ENCODE assay signal across 28 mouse cellular contexts in genomic region chr12:34092953-34093352, GRCm38 (mm10).
"Had no signal": no experiment of that assay in that cellular context is flagged by ENCODE, and none has a peak within 500 bp of the region (broad histone marks: within the 10 kb centered on the region; RNA-seq: fewer than 3 reads in every experiment).

No protein-coding gene starts in this region.

- DNase-seq: cerebellum, adult 2 months; cerebellum, adult 8-10 months; cerebellum, adult 9-10 months; cerebellum, adult 9-11 months; cerebellum, postnatal 10 days; cerebellum, postnatal 14 days; cerebellum, postnatal 25 days; cerebellum, postnatal 36 days; embryo, embryonic 11 days; forebrain, postnatal 0 days; gastrocnemius, adult 2 months; gastrocnemius, postnatal 10 days; gastrocnemius, postnatal 14 days; gastrocnemius, postnatal 25 days; gastrocnemius, postnatal 36 days; heart, adult 11 months; heart, adult 18-20 months had no signal

- H3K4me2 ChIP-seq: embryonic facial prominence, embryonic 12.5 days; embryonic facial prominence, embryonic 13.5 days; embryonic facial prominence, embryonic 15.5 days; forebrain, embryonic 12.5 days; forebrain, embryonic 13.5 days; forebrain, embryonic 15.5 days had no signal

- ATAC-seq: forebrain, embryonic 13.5 days; forebrain, embryonic 14.5 days; forebrain, embryonic 15.5 days; forebrain, embryonic 16.5 days; forebrain, postnatal 0 days had no signal

- H3K27ac ChIP-seq: embryonic facial prominence, embryonic 10.5 days; embryonic facial prominence, embryonic 12.5 days; embryonic facial prominence, embryonic 13.5 days; embryonic facial prominence, embryonic 15.5 days; forebrain, embryonic 10.5 days; forebrain, embryonic 12.5 days; forebrain, embryonic 13.5 days; forebrain, embryonic 15.5 days; gastrocnemius, adult 2 months had no signal

- H3K36me3 ChIP-seq: embryonic facial prominence, embryonic 10.5 days; embryonic facial prominence, embryonic 12.5 days; embryonic facial prominence, embryonic 13.5 days; embryonic facial prominence, embryonic 15.5 days; forebrain, embryonic 10.5 days; forebrain, embryonic 12.5 days; forebrain, embryonic 15.5 days had no signal

- H3K27me3 ChIP-seq: embryonic facial prominence, embryonic 12.5 days; embryonic facial prominence, embryonic 13.5 days; embryonic facial prominence, embryonic 15.5 days; forebrain, embryonic 12.5 days; forebrain, embryonic 13.5 days; forebrain, embryonic 15.5 days had no signal

- H3K4me3 ChIP-seq: embryonic facial prominence, embryonic 10.5 days; embryonic facial prominence, embryonic 12.5 days; embryonic facial prominence, embryonic 13.5 days; embryonic facial prominence, embryonic 15.5 days; erythroblast, embryonic 14.5 days; forebrain, embryonic 10.5 days; forebrain, embryonic 12.5 days; forebrain, embryonic 13.5 days; forebrain, embryonic 15.5 days; gastrocnemius, adult 2 months had no signal

- H3K9ac ChIP-seq: embryonic facial prominence, embryonic 12.5 days; embryonic facial prominence, embryonic 13.5 days; embryonic facial prominence, embryonic 15.5 days; forebrain, embryonic 12.5 days; forebrain, embryonic 13.5 days; forebrain, embryonic 15.5 days; forebrain, postnatal 0 days had no signal

- H3K4me1 ChIP-seq: embryonic facial prominence, embryonic 10.5 days; embryonic facial prominence, embryonic 13.5 days; embryonic facial prominence, embryonic 15.5 days; forebrain, embryonic 10.5 days; forebrain, embryonic 12.5 days; forebrain, embryonic 13.5 days; forebrain, embryonic 15.5 days had no signal

- H3K9me3 ChIP-seq: embryonic facial prominence, embryonic 10.5 days; embryonic facial prominence, embryonic 12.5 days; embryonic facial prominence, embryonic 13.5 days; embryonic facial prominence, embryonic 15.5 days; forebrain, embryonic 10.5 days; forebrain, embryonic 12.5 days; forebrain, embryonic 13.5 days; forebrain, embryonic 15.5 days had no signal
